Mouse (Mus musculus) midbrain, embryonic 11.5 days (tissue): Measurements from ENCODE around the gene Hist2h2ac. TPM values are rescaled to one million over a fixed set of nuclear protein-coding genes. Genes with fewer than 3 reads are reported as not detected.
"Not testable (repeated sequence)": the region's sequence is repeated elsewhere in the genome, so short reads cannot be mapped to it uniquely, and the experiment has no call there.

Source experiments
- ATAC-seq: fragments of 200-750 bp; cut with Nextera tagmentation; 2 replicates; pipeline ENCODE4 v1.8.0; 2017; ENCODE audit warnings: moderate TSS enrichment, moderate library complexity; ENCODE audit not compliant: low FRiP score
- DNase-seq: peaks from one replicate; pipeline ENCODE4 v3.0.0; 2015; ENCODE audit warnings: low spot score; ENCODE audit errors: missing footprints
- H3K27ac ChIP-seq: fragments of 300-500 bp; sonication (generic); 2 replicates; pipeline ENCODE4 v1.5.1; 2014; ENCODE audit warnings: low read depth, low read length
- H3K27me3 ChIP-seq: fragments of 300-500 bp; sonication (generic); 2 replicates; pipeline ENCODE4 v1.6.1; 2014; ENCODE audit warnings: mild to moderate bottlenecking, low read length, moderate library complexity, mixed read lengths; ENCODE audit not compliant: control insufficient read depth, insufficient read depth
- H3K36me3 ChIP-seq: fragments of 300-500 bp; sonication (generic); 2 replicates; pipeline ENCODE4 v1.6.1; 2014; ENCODE audit warnings: mild to moderate bottlenecking, low read length, moderate library complexity, mixed read lengths; ENCODE audit not compliant: control insufficient read depth, insufficient read depth
- H3K4me1 ChIP-seq: fragments of 300-500 bp; sonication (generic); 2 replicates; pipeline ENCODE4 v1.6.1; 2014; ENCODE audit warnings: low read length; ENCODE audit not compliant: control insufficient read depth, insufficient read depth
- H3K4me2 ChIP-seq: fragments of 300-500 bp; sonication (generic); 2 replicates; pipeline ENCODE4 v1.6.1; 2014; ENCODE audit warnings: mild to moderate bottlenecking, moderate library complexity
- H3K4me3 ChIP-seq: fragments of 300-500 bp; sonication (generic); 2 replicates; pipeline ENCODE4 v1.5.1; 2014; ENCODE audit warnings: low read depth, low read length
- H3K9ac ChIP-seq: fragments of 300-500 bp; sonication (generic); 2 replicates; pipeline ENCODE4 v1.6.1; 2014; ENCODE audit warnings: low read length
- H3K9me3 ChIP-seq: fragments of 300-500 bp; sonication (generic); 2 replicates; pipeline ENCODE4 v1.6.1; 2016; ENCODE audit warnings: low read length; ENCODE audit not compliant: control insufficient read depth
- WGBS: fragments of 180-500 bp; shearing (Covaris S2); extraction: QIAGEN DNeasy Blood & Tissue Kit; methylation state at CpG from one replicate; pipeline ENCODE4 v1.1.7; 2014; 5-methylcytosine and 5-hydroxymethylcytosine counted together
- polyA plus RNA-seq: library from polyadenylated mRNA; unstranded; fragments of >200 nt; fragmentation: Nextera tagmentation; extraction: Ambion mirVana; gene quantifications from 2 replicates; pipeline ENCODE4 v1.2.1, GENCODE M21; 2014

Hist2h2ac gene
- polyA plus RNA-seq, 1 experiment from 2014 or later, result 16.0 TPM

GRCm38 (mm10) chr3:96220131-96220764, 432 bp downstream of the Hist2h2ac start:
- peak; percentile 14 for ATAC-seq
- not testable (repeated sequence) for H3K36me3 ChIP-seq
- peaks cover 20% of the 10 kb centered on the region for H3K4me1 ChIP-seq

GRCm38 (mm10) chr3:96219661-96220130, 984 bp downstream of the Hist2h2ac start, which contains the start of the genes Bola1 and Hist2h2ab:
Bola1 (minus strand) TSS chr3:96219709.
Hist2h2ab (plus strand) TSS chr3:96219865.
- Histone ChIP-seq H3K9me3 (no peaks in the 10 kb centered on the region), H3K27me3 (no peaks in the 10 kb centered on the region), H3K4me1 (peaks cover 19% of the 10 kb centered on the region), H3K4me2 (peak within 1 kb of the TSS; percentile 85), H3K27ac (peak within 1 kb of the TSS; percentile 96), H3K4me3 (peak within 1 kb of the TSS; percentile 60), H3K9ac (peak within 1 kb of the TSS; percentile 94), H3K36me3 (no peaks in the 10 kb centered on the region)
- WGBS, result 0% methylated on average over 37 of the region's 37 CpGs
- DNase-seq, result peak; percentile 98
- ATAC-seq, result peak; percentile 89

More at GRCm38 (mm10) chr3:96220131-96220764, 432 bp downstream of the Hist2h2ac start:
- DNase-seq, result peak; percentile 97
- H3K4me3 ChIP-seq, result peak overlapping the region; percentile 60
- H3K9me3 ChIP-seq, H3K27me3 ChIP-seq: not testable (repeated sequence)
- WGBS, result under 1% methylated on average over 33 of the region's 47 CpGs
- H3K9ac ChIP-seq, result peak overlapping the region; percentile 94
- peak overlapping the region; percentile 96 for H3K27ac ChIP-seq
- peak overlapping the region; percentile 85 for H3K4me2 ChIP-seq

- ATAC-seq, result peak; percentile 26; the same call in 1 of the 2 replicates
- peaks cover 19% of the 10 kb centered on the region for H3K4me1 ChIP-seq
- WGBS, result under 1% methylated on average over 12 of the region's 12 CpGs
- DNase-seq, result peak; percentile 95
- H3K27me3 ChIP-seq, result no peaks in the 10 kb centered on the region
- peak overlapping the region; percentile 85 for H3K4me2 ChIP-seq
- H3K27ac ChIP-seq, result peak overlapping the region; percentile 96
- no peaks in the 10 kb centered on the region for H3K36me3 ChIP-seq
- H3K9ac ChIP-seq, result peak overlapping the region; percentile 94
- H3K9me3 ChIP-seq, result no peaks in the 10 kb centered on the region
- H3K4me3 ChIP-seq, result peak overlapping the region; percentile 60
Observed at GRCm38 (mm10) chr3:96219191-96219641, 1.5 kb downstream of the Hist2h2ac start.

DNA sequence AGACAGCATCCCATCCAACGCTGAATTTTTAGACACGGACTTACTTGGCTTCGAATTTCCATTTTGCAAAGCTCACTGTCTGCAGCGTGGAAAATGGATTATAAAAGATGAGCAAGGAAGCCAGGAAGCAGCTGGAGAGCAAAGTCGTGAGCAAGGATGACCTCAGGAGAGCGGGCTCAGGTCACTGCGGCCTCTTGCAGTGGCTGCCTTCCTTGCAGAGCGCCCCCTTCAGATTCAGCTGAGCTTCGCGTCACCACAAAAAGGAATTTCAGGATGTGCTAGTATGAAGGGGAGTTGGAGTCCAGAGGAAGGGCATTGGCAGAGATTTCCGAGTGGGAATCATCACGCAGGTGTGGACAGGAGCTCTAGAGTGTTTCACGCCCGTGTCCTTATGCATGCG, 11.4 kb downstream of the Hist2h2ac start:
- no peak for DNase-seq
- Histone ChIP-seq H3K36me3 (no peaks in the 10 kb centered on the region), H3K4me3 (no peak overlapping the region), H3K27ac (no peak overlapping the region), H3K27me3 (no peaks in the 10 kb centered on the region), H3K9me3 (no peaks in the 10 kb centered on the region), H3K4me1 (no peaks in the 10 kb centered on the region), H3K9ac (no peak overlapping the region), H3K4me2 (no peak overlapping the region)
- WGBS, result 18% methylated on average over 15 of the region's 15 CpGs
- ATAC-seq, result no peak

GRCm38 (mm10) chr3:96207819-96208218, 12.9 kb downstream of the Hist2h2ac start:
- ATAC-seq (no peak), DNase-seq (no peak)
- no peak overlapping the region for H3K9ac ChIP-seq
- no peaks in the 10 kb centered on the region for H3K9me3 ChIP-seq
- no peaks in the 10 kb centered on the region for H3K36me3 ChIP-seq
- no peak overlapping the region for H3K4me3 ChIP-seq
- no peaks in the 10 kb centered on the region for H3K4me1 ChIP-seq
- H3K27ac ChIP-seq, result no peak overlapping the region
- WGBS, result 89% methylated on average over 3 of the region's 3 CpGs
- no peaks in the 10 kb centered on the region for H3K27me3 ChIP-seq
- no peak overlapping the region for H3K4me2 ChIP-seq

GRCm38 (mm10) chr3:96199731-96200130, 20.9 kb downstream of the Hist2h2ac start:
- DNase-seq (no peak), ATAC-seq (no peak)
- 73% methylated on average over 2 of the region's 2 CpGs for WGBS
- no peak overlapping the region for H3K9ac ChIP-seq
- no peaks in the 10 kb centered on the region for H3K27me3 ChIP-seq
- no peak overlapping the region for H3K4me3 ChIP-seq
- peaks cover 11% of the 10 kb centered on the region for H3K4me1 ChIP-seq
- H3K36me3 ChIP-seq, result no peaks in the 10 kb centered on the region; the same call in 1 of the 2 replicates
- H3K9me3 ChIP-seq, result no peaks in the 10 kb centered on the region; the same call in 1 of the 2 replicates
- no peak overlapping the region for H3K27ac ChIP-seq
- no peak overlapping the region for H3K4me2 ChIP-seq

GRCm38 (mm10) chr3:96198601-96199251, 22.0 kb downstream of the Hist2h2ac start:
- 27% methylated on average over 6 of the region's 8 CpGs for WGBS
- H3K9ac ChIP-seq, H3K27me3 ChIP-seq, DNase-seq, H3K36me3 ChIP-seq, H3K4me3 ChIP-seq, ATAC-seq, H3K9me3 ChIP-seq, H3K27ac ChIP-seq, H3K4me2 ChIP-seq: not testable (repeated sequence)
- peaks cover 11% of the 10 kb centered on the region for H3K4me1 ChIP-seq

- peak; percentile 89 for DNase-seq
- peak overlapping the region; percentile 13; the same call in 1 of the 2 replicates for H3K4me3 ChIP-seq
- H3K27ac ChIP-seq, result no peak overlapping the region
- H3K9me3 ChIP-seq, result no peaks in the 10 kb centered on the region; the same call in 1 of the 2 replicates
- H3K4me1 ChIP-seq, result peaks cover 11% of the 10 kb centered on the region
- H3K9ac ChIP-seq, result peak overlapping the region; percentile 52
- peak overlapping the region; percentile 96 for H3K4me2 ChIP-seq
- ATAC-seq, result peak; percentile 1; the same call in 1 of the 2 replicates
- H3K27me3 ChIP-seq, result no peaks in the 10 kb centered on the region
- 11% methylated on average over 6 of the region's 6 CpGs for WGBS
- H3K36me3 ChIP-seq, result no peaks in the 10 kb centered on the region; the same call in 1 of the 2 replicates
Observed at GRCm38 (mm10) chr3:96198181-96198580, 22.5 kb downstream of the Hist2h2ac start.
